Mouse (Mus musculus) gastrocnemius, postnatal 36 days (tissue): ENCODE results near the gene Kpna7. TPM values are rescaled to one million over a fixed set of nuclear protein-coding genes. Genes with fewer than 3 reads are reported as not detected.

Source experiments
- total RNA-seq, 2 experiments: library from RNA; stranded (reverse); gene quantifications; 2 replicates each; pipeline ENCODE4 v1.2.3; 2021

Gene Kpna7
- total RNA-seq, 2 experiments from 2014 or later, result not detected

Other genes starting within 250 kb of the Kpna7 start
- 10 to 100 TPM in 1 of 2 experiments, 1 to 10 TPM in 1; 9.4 to 11.0 TPM for gene Smurf1, start 118.2 kb downstream of the Kpna7 start, total RNA-seq
- not detected for gene Gm4871, start 51.3 kb downstream of the Kpna7 start, total RNA-seq
- gene 1700018F24Rik, start 41.0 kb downstream of the Kpna7 start, total RNA-seq, result not detected
- gene Arpc1a, start 200 bp downstream of the Kpna7 start, total RNA-seq, result 10 to 100 TPM; 25.0 to 26.1 TPM
- gene Arpc1b, start 30.2 kb upstream of the Kpna7 start, total RNA-seq, result 10 to 100 TPM; 28.3 to 30.4 TPM
- gene Pdap1, start 56.2 kb upstream of the Kpna7 start, total RNA-seq, result 10 to 100 TPM; 48.3 to 52.2 TPM
- gene Bud31, start 56.3 kb upstream of the Kpna7 start, total RNA-seq, result 10 to 100 TPM; 44.3 to 47.0 TPM
- gene Ptcd1, start 83.1 kb upstream of the Kpna7 start, total RNA-seq, result 10 to 100 TPM; 11.3 to 12.0 TPM
- 1 to 10 TPM; 7.3 to 8.7 TPM for gene Cpsf4, start 83.2 kb upstream of the Kpna7 start, total RNA-seq
- gene Atp5j2, start 108.0 kb upstream of the Kpna7 start, total RNA-seq, result 100 to 1,000 TPM; 691 to 699 TPM
- 10 to 100 TPM in 1 of 2 experiments, 1 to 10 TPM in 1; 8.5 to 13.0 TPM for gene Zkscan14, start 117.8 kb upstream of the Kpna7 start, total RNA-seq
- 1 to 10 TPM; 5.4 to 7.5 TPM for gene Zkscan5, start 120.5 kb upstream of the Kpna7 start, total RNA-seq
- 10 to 100 TPM in 1 of 2 experiments, 1 to 10 TPM in 1; 9.2 to 14.6 TPM for gene Zfp655, start 147.7 kb upstream of the Kpna7 start, total RNA-seq
- 1 to 10 TPM; 6.6 to 9.3 TPM for gene Zscan25, start 196.5 kb upstream of the Kpna7 start, total RNA-seq